Mouse (Mus musculus) stomach, postnatal 0 days (tissue): ENCODE results near the gene Ccser2. TPM values are rescaled to one million over a fixed set of nuclear protein-coding genes. Genes with fewer than 3 reads are reported as not detected.
A peak's percentile ranks its signal among the peaks of the same experiment; 100 is the strongest.

Experiments
- ATAC-seq: fragments of 200-750 bp; cut with Nextera tagmentation; 2 replicates; pipeline ENCODE4 v1.8.0; 2017; ENCODE audit not compliant: low FRiP score, low TSS enrichment
- DNase-seq: peaks from one replicate; pipeline ENCODE4 v3.0.0-alpha.2; 2016; ENCODE audit warnings: low spot score
- H3K27ac ChIP-seq: fragments of 300-500 bp; sonication (generic); replicated peaks from 2 replicates; pipeline ENCODE4 v1.5.1; 2014; ENCODE audit warnings: mild to moderate bottlenecking, control low read depth
- H3K27me3 ChIP-seq: fragments of 300-500 bp; sonication (generic); 2 replicates; pipeline ENCODE4 v1.6.1; 2014; ENCODE audit warnings: low read length; ENCODE audit not compliant: control insufficient read depth, insufficient read depth
- H3K36me3 ChIP-seq: fragments of 300-500 bp; sonication (generic); 2 replicates; pipeline ENCODE4 v1.6.1; 2014; ENCODE audit warnings: low read length, mixed read lengths; ENCODE audit not compliant: control insufficient read depth, insufficient read depth
- H3K4me1 ChIP-seq: fragments of 300-500 bp; sonication (generic); replicated peaks from 2 replicates; pipeline ENCODE4 v1.6.1; 2014; ENCODE audit warnings: antibody characterized with exemption; ENCODE audit not compliant: control insufficient read depth, insufficient read depth
- H3K4me2 ChIP-seq: fragments of 300-500 bp; sonication (generic); replicated peaks from 2 replicates; pipeline ENCODE4 v1.6.1; 2014; ENCODE audit warnings: low read depth, mild to moderate bottlenecking, control low read depth, moderate library complexity
- H3K4me3 ChIP-seq: fragments of 300-500 bp; sonication (generic); 2 replicates; pipeline ENCODE4 v1.5.1; 2014; ENCODE audit warnings: low read depth, low read length, control low read depth
- H3K9ac ChIP-seq: fragments of 300-500 bp; sonication (generic); 2 replicates; pipeline ENCODE4 v1.6.1; 2014; ENCODE audit warnings: mild to moderate bottlenecking, low read length, control low read depth, mixed read lengths
- H3K9me3 ChIP-seq: fragments of 300-500 bp; sonication (generic); 2 replicates; pipeline ENCODE4 v1.6.1; 2016; ENCODE audit warnings: low read length; ENCODE audit not compliant: control insufficient read depth
- CTCF ChIP-seq: IDR thresholded peaks from 2 replicates; pipeline ENCODE4 v1.5.1; 2016; ENCODE audit warnings: antibody characterized with exemption, low read depth, mild to moderate bottlenecking, moderate library complexity
- EP300 ChIP-seq: optimal IDR thresholded peaks from 2 replicates; pipeline ENCODE3; 2016; ENCODE audit warnings: antibody characterized with exemption
- WGBS: fragments of 180-500 bp; shearing (Covaris S2); extraction: QIAGEN DNeasy Blood & Tissue Kit; methylation state at CpG from one replicate; pipeline ENCODE4 v1.1.7; 2014; 5-methylcytosine and 5-hydroxymethylcytosine counted together
- polyA plus RNA-seq: library from polyadenylated mRNA; unstranded; fragments of >200 nt; fragmentation: Nextera tagmentation; extraction: Ambion mirVana; gene quantifications from 2 replicates; pipeline ENCODE4 v1.2.1, GENCODE M21; 2015

The Ccser2 gene
- polyA plus RNA-seq, 1 experiment from 2014 or later, result 19.7 TPM

DNA sequence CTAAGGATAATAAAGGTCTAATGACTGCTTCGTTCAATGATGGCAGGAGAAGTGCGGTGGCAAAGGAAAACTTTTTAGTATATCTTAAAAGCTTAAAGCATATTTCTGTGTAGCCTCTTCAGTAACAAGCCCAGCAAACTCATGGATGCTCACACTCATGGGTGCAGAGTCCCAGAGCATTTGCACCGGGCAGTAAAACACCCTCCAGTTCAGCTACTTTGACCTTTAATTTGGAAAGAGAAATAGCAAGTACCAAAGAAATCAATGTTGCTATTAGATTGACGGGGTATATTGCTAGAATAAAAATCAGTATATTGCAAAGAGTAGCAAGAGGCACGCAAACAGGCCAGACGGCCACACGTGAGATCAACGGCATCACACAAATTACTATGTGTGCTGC lies 48.7 kb downstream of the Ccser2 start:
- peaks cover 3% of the 10 kb centered on the region; the same call in 1 of the 2 replicates for H3K36me3 ChIP-seq
- H3K27me3 ChIP-seq, result no peaks in the 10 kb centered on the region
- WGBS, result 91% methylated on average over 8 of the region's 8 CpGs
- no peak overlapping the region for H3K9ac ChIP-seq
- DNase-seq, result no peak
- H3K4me3 ChIP-seq, result no peak overlapping the region
- no peaks in the 10 kb centered on the region for H3K9me3 ChIP-seq
- no peak for TF ChIP-seq EP300
- no peak for TF ChIP-seq CTCF
- ATAC-seq, result no peak
- H3K27ac ChIP-seq, result peak overlapping the region; percentile 93; the same call in 1 of the 2 replicates
- no peak overlapping the region for H3K4me2 ChIP-seq
- no peaks in the 10 kb centered on the region for H3K4me1 ChIP-seq

- Histone ChIP-seq H3K4me3 (peak overlapping the region; percentile 38), H3K4me1 (no peaks in the 10 kb centered on the region), H3K9ac (peak overlapping the region; percentile 63), H3K4me2 (peak overlapping the region; percentile 45), H3K27ac (peak overlapping the region; percentile 93), H3K27me3 (no peaks in the 10 kb centered on the region), H3K9me3 (no peaks in the 10 kb centered on the region), H3K36me3 (no peaks in the 10 kb centered on the region)
- TF ChIP-seq CTCF, result no peak
- no peak for TF ChIP-seq EP300
- ATAC-seq (peak; percentile 97), DNase-seq (peak; percentile 79)
- 19% methylated on average over 13 of the region's 13 CpGs for WGBS
These were observed 49.4 kb downstream of the Ccser2 start for GRCm38 (mm10) chr14:36919146-36919545.

- H3K4me2 ChIP-seq, result no peak overlapping the region
- TF ChIP-seq CTCF (no peak), EP300 (no peak)
- DNase-seq (no peak), ATAC-seq (no peak)
- no peak overlapping the region for H3K4me3 ChIP-seq
- no peaks in the 10 kb centered on the region for H3K4me1 ChIP-seq
- H3K9me3 ChIP-seq, result no peaks in the 10 kb centered on the region
- H3K36me3 ChIP-seq, result no peaks in the 10 kb centered on the region
- H3K27ac ChIP-seq, result no peak overlapping the region
- no peaks in the 10 kb centered on the region for H3K27me3 ChIP-seq
- 93% methylated on average over 6 of the region's 6 CpGs for WGBS
- no peak overlapping the region for H3K9ac ChIP-seq
These were observed 53.4 kb downstream of the Ccser2 start for GRCm38 (mm10) chr14:36915203-36915602.

- Histone ChIP-seq H3K27me3 (no peaks in the 10 kb centered on the region), H3K9me3 (no peaks in the 10 kb centered on the region), H3K9ac (no peak overlapping the region), H3K36me3 (no peaks in the 10 kb centered on the region), H3K4me3 (no peak overlapping the region), H3K4me2 (no peak overlapping the region), H3K4me1 (no peaks in the 10 kb centered on the region), H3K27ac (no peak overlapping the region)
- 92% methylated on average over 3 of the region's 3 CpGs for WGBS
- DNase-seq, result no peak
- ATAC-seq, result no peak
- TF ChIP-seq EP300 (no peak), CTCF (no peak)
These were observed 54.0 kb downstream of the Ccser2 start for GRCm38 (mm10) chr14:36914473-36915005.

DNA sequence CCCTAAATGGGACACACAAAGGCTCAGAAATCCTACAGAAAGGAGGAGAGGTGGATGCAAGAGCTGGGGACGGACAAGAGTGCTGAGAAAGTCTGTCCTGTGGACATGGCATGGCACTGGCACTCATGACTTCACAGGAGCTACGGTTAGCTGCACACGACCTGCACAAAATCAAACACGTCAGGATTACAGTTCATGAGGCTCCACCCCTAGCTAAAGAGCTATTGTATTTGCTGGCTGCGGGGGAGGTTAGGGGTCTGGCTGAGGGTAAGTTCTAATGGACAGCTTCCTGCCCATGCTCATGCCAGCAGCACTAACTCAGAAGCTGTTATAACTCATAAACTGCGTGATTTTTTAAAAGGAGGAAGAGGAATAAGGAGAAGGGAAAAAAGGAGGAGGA lies 56.8 kb downstream of the Ccser2 start:
- Histone ChIP-seq H3K4me1 (no peaks in the 10 kb centered on the region), H3K4me2 (no peak overlapping the region), H3K36me3 (no peaks in the 10 kb centered on the region), H3K9ac (no peak overlapping the region), H3K4me3 (no peak overlapping the region), H3K9me3 (no peaks in the 10 kb centered on the region), H3K27ac (no peak overlapping the region), H3K27me3 (no peaks in the 10 kb centered on the region)
- no peak for ATAC-seq
- no peak for DNase-seq
- WGBS, result 31% methylated on average over 6 of the region's 6 CpGs
- no peak for TF ChIP-seq CTCF
- TF ChIP-seq EP300, result no peak

- WGBS, result 84% methylated on average over 9 of the region's 11 CpGs
- H3K27ac ChIP-seq, result no peak overlapping the region
- H3K4me3 ChIP-seq, result no peak overlapping the region
- ATAC-seq, result no peak
- no peak for TF ChIP-seq EP300
- TF ChIP-seq CTCF, result no peak
- no peaks in the 10 kb centered on the region for H3K4me1 ChIP-seq
- no peak overlapping the region for H3K4me2 ChIP-seq
- no peaks in the 10 kb centered on the region for H3K27me3 ChIP-seq
- H3K9ac ChIP-seq, result no peak overlapping the region
- DNase-seq, result no peak
- H3K9me3 ChIP-seq, result no peaks in the 10 kb centered on the region
- H3K36me3 ChIP-seq, result no peaks in the 10 kb centered on the region
These were observed 62.6 kb downstream of the Ccser2 start for GRCm38 (mm10) chr14:36905809-36906522.
